Mouse (Mus musculus): ENCODE measurements around the gene Ccdc42. TPM values are rescaled to one million over a fixed set of nuclear protein-coding genes. Genes with fewer than 3 reads are reported as not detected.
A peak's percentile ranks its signal among the peaks of the same experiment; 100 is the strongest.

Ccdc42 gene
- total and polyA plus RNA-seq, 3 experiments, result not detected

DNA sequence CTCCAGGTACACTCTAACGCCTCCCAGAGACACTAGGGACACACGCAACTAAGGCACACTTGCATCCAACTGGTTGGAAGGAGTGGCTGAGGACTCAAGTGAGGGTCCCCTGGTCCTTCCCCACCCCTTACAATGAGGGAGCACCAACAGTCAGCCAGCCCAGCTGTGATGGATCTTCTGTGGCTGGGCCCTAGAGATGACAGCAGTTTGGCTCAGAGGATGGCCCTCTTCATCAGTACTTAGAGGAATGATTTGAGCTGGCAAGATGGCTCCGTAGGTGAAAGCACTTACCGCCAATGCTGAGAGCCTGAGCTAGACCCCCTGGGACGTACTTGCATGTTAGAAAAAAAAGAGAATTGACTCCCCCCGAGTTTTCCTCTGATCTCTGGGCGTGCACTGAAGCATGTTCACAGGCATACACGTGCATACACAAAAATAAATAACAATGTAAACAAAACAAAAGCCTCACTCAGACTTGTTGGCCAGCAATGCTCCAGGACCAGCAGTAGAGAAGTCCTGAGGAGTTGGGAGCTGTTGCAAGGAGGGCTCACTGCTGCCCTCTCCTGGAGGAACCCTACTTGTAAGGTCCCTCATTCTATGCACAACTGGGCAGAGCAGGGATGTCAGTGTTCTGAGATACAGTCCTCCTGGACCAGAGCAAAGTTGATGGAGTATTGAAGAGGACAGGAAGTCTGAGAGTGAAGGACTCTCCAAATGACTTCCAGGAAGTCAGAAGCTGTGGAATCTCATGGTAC is 2.4 kb downstream of the Ccdc42 start:
- DNase-seq, result peak; percentile 77 to 83
- Histone ChIP-seq H3K27me3 (ENCODE audit: control insufficient read depth, insufficient read depth, low read length) (no peaks in the 10 kb centered on the region), H3K4me3 (no peak overlapping the region), H3K4me1 (ENCODE audit: control insufficient read depth, insufficient read depth, low read length) (no peaks in the 10 kb centered on the region; the same call in 1 of the 2 replicates), H3K36me3 (ENCODE audit: control insufficient read depth, insufficient read depth, low read length) (no peaks in the 10 kb centered on the region), H3K9ac (ENCODE audit: low read depth, low read length) (no peak overlapping the region), H3K79me2 (replicated peaks; ENCODE audit: control insufficient read depth, insufficient read depth, low read length) (no peaks in the 10 kb centered on the region), H3K27ac (no peak overlapping the region)
- TF ChIP-seq EP300 (IDR thresholded peaks at IDR 0.05; ENCODE audit: insufficient read depth, low read depth, low read length) (peak; percentile 79; the same call in 1 of the 2 replicates), CTCF (IDR thresholded peaks at IDR 0.05) (peak; percentile 97), POLR2A (IDR thresholded peaks at IDR 0.05; ENCODE audit: insufficient read depth, low read depth, low read length) (no peak)
- WGBS, result 56% methylated on average over 8 of the region's 8 CpGs
- intact Hi-C loops (cut with DNase I), result loop anchor here (5.0 kb wide), 2 partner anchors 118 to 133 kb away; no protein-coding TSS in a partner anchor

- no peaks in the 10 kb centered on the region for H3K36me3 ChIP-seq (ENCODE audit: control insufficient read depth, insufficient read depth, low read length)
- intact Hi-C loops (cut with DNase I), result no loop called here
- no peak for DNase-seq
- no peak overlapping the region for H3K9ac ChIP-seq (ENCODE audit: low read depth, low read length)
- TF ChIP-seq POLR2A (IDR thresholded peaks at IDR 0.05; ENCODE audit: insufficient read depth, low read depth, low read length) (no peak), EP300 (IDR thresholded peaks at IDR 0.05; ENCODE audit: insufficient read depth, low read depth, low read length) (no peak), CTCF (IDR thresholded peaks at IDR 0.05) (no peak)
- WGBS, result 88% methylated on average over 5 of the region's 5 CpGs
- H3K4me1 ChIP-seq (ENCODE audit: control insufficient read depth, insufficient read depth, low read length), result no peaks in the 10 kb centered on the region; the same call in 1 of the 2 replicates
- no peaks in the 10 kb centered on the region for H3K79me2 ChIP-seq (replicated peaks; ENCODE audit: control insufficient read depth, insufficient read depth, low read length)
- no peak overlapping the region for H3K27ac ChIP-seq
- no peak overlapping the region for H3K4me3 ChIP-seq
- no peaks in the 10 kb centered on the region for H3K27me3 ChIP-seq (ENCODE audit: control insufficient read depth, insufficient read depth, low read length)
These were observed 4.9 kb downstream of the Ccdc42 start for GRCm38 (mm10) chr11:68591708-68592107.

DNA sequence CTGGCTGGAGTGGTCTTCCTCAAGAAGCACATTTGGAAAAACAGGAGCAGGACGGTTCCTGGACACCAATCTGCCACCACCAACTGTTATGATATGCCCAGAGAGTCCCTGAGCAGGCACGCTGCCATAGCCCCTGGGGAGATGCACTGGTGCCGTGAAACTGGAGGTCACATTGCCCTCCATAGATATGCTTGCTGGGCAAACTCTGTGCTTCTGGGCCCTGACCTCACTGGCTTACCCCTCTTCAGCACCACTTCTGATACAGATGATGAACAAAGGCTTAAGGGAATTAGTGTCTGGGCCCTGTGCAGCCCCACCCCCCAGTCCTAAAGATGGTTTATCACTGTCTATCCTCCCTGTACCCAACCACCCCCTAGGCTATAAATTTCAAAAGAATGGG is 6.4 kb downstream of the Ccdc42 start:
- no peaks in the 10 kb centered on the region for H3K27me3 ChIP-seq (ENCODE audit: control insufficient read depth, insufficient read depth, low read length)
- no peaks in the 10 kb centered on the region; the same call in 1 of the 2 replicates for H3K4me1 ChIP-seq (ENCODE audit: control insufficient read depth, insufficient read depth, low read length)
- no peak overlapping the region for H3K4me3 ChIP-seq
- no peak for DNase-seq
- TF ChIP-seq EP300 (IDR thresholded peaks at IDR 0.05; ENCODE audit: insufficient read depth, low read depth, low read length) (no peak), POLR2A (IDR thresholded peaks at IDR 0.05; ENCODE audit: insufficient read depth, low read depth, low read length) (no peak), CTCF (IDR thresholded peaks at IDR 0.05) (no peak)
- no peak overlapping the region for H3K9ac ChIP-seq (ENCODE audit: low read depth, low read length)
- whole genome bisulfite sequencing, result 67% methylated on average over 3 of the region's 3 CpGs
- no peaks in the 10 kb centered on the region for H3K79me2 ChIP-seq (replicated peaks; ENCODE audit: control insufficient read depth, insufficient read depth, low read length)
- no peak overlapping the region for H3K27ac ChIP-seq
- no peaks in the 10 kb centered on the region for H3K36me3 ChIP-seq (ENCODE audit: control insufficient read depth, insufficient read depth, low read length)
- intact Hi-C loops (cut with DNase I), result no loop called here

GRCm38 (mm10) chr11:68597912-68598311 is 11.1 kb downstream of the Ccdc42 start:
- Histone ChIP-seq H3K36me3 (ENCODE audit: control insufficient read depth, insufficient read depth, low read length) (no peaks in the 10 kb centered on the region), H3K9ac (ENCODE audit: low read depth, low read length) (no peak overlapping the region), H3K27me3 (ENCODE audit: control insufficient read depth, insufficient read depth, low read length) (no peaks in the 10 kb centered on the region), H3K79me2 (replicated peaks; ENCODE audit: control insufficient read depth, insufficient read depth, low read length) (no peaks in the 10 kb centered on the region), H3K4me1 (ENCODE audit: control insufficient read depth, insufficient read depth, low read length) (peaks cover 14% of the 10 kb centered on the region), H3K27ac (no peak overlapping the region), H3K4me3 (no peak overlapping the region)
- WGBS, result 92% methylated on average over 2 of the region's 2 CpGs
- no peak for TF ChIP-seq EP300 (IDR thresholded peaks at IDR 0.05; ENCODE audit: insufficient read depth, low read depth, low read length)
- TF ChIP-seq CTCF (IDR thresholded peaks at IDR 0.05), result no peak
- no peak for TF ChIP-seq POLR2A (IDR thresholded peaks at IDR 0.05; ENCODE audit: insufficient read depth, low read depth, low read length)
- DNase-seq, result no peak
- intact Hi-C loops (cut with DNase I), result no loop called here

- intact Hi-C loops (cut with DNase I), result no loop called here
- no peak for DNase-seq
- 36% methylated on average over 6 of the region's 6 CpGs for WGBS
These were observed 13.8 kb downstream of the Ccdc42 start for GRCm38 (mm10) chr11:68600551-68601021.

DNA sequence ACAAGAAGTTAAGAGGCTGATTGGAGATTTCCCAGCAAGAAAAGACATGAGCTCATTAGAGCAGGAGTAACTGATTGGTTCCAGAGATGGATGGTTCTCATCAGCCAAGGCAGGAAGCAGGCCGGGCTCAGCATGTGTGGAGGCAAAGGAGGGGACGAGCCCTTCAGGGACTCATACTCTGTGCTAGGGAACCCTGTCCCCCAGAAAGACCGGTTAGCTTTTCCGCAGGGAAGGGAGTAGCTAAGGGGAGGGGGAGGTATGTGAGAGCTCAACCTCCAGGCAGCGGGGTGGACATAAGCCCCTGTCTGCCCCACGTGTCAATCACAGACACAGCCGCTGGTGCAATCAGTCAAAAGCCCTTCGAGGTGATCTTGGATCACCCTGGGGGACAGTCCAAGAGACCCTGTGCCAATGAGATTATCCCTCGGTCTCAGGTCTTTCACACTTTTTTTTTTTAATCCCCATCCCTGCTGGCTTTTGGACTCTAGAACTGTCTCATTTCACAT is 14.7 kb downstream of the Ccdc42 start:
- H3K27ac ChIP-seq, result peak overlapping the region; percentile 50; the same call in 1 of the 2 replicates
- DNase-seq, result peak; percentile 31 to 35
- H3K4me3 ChIP-seq, result no peak overlapping the region
- no peak for TF ChIP-seq CTCF (IDR thresholded peaks at IDR 0.05)
- no peaks in the 10 kb centered on the region for H3K79me2 ChIP-seq (replicated peaks; ENCODE audit: control insufficient read depth, insufficient read depth, low read length)
- H3K36me3 ChIP-seq (ENCODE audit: control insufficient read depth, insufficient read depth, low read length), result no peaks in the 10 kb centered on the region
- WGBS, result 45% methylated on average over 9 of the region's 9 CpGs
- intact Hi-C loops (cut with DNase I), result no loop called here
- H3K27me3 ChIP-seq (ENCODE audit: control insufficient read depth, insufficient read depth, low read length), result no peaks in the 10 kb centered on the region
- no peak overlapping the region for H3K9ac ChIP-seq (ENCODE audit: low read depth, low read length)
- peaks cover 14% of the 10 kb centered on the region for H3K4me1 ChIP-seq (ENCODE audit: control insufficient read depth, insufficient read depth, low read length)

More at GRCm38 (mm10) chr11:68600551-68601021, 13.8 kb downstream of the Ccdc42 start:
- no peaks in the 10 kb centered on the region for H3K27me3 ChIP-seq (ENCODE audit: control insufficient read depth, insufficient read depth, low read length)
- H3K4me1 ChIP-seq (ENCODE audit: control insufficient read depth, insufficient read depth, low read length), result peaks cover 14% of the 10 kb centered on the region
- H3K9ac ChIP-seq (ENCODE audit: low read depth, low read length), result no peak overlapping the region
- H3K4me3 ChIP-seq, result no peak overlapping the region
- H3K36me3 ChIP-seq (ENCODE audit: control insufficient read depth, insufficient read depth, low read length), result no peaks in the 10 kb centered on the region
- H3K27ac ChIP-seq, result peak overlapping the region; percentile 15; the same call in 1 of the 2 replicates
- no peak for TF ChIP-seq EP300 (IDR thresholded peaks at IDR 0.05; ENCODE audit: insufficient read depth, low read depth, low read length)
- no peak for TF ChIP-seq CTCF (IDR thresholded peaks at IDR 0.05)
- H3K79me2 ChIP-seq (replicated peaks; ENCODE audit: control insufficient read depth, insufficient read depth, low read length), result no peaks in the 10 kb centered on the region
